Mouse (Mus musculus): ENCODE measurements around the gene Fbxl19.
A peak's percentile ranks its signal among the peaks of the same experiment; 100 is the strongest.

The Fbxl19 gene

DNA sequence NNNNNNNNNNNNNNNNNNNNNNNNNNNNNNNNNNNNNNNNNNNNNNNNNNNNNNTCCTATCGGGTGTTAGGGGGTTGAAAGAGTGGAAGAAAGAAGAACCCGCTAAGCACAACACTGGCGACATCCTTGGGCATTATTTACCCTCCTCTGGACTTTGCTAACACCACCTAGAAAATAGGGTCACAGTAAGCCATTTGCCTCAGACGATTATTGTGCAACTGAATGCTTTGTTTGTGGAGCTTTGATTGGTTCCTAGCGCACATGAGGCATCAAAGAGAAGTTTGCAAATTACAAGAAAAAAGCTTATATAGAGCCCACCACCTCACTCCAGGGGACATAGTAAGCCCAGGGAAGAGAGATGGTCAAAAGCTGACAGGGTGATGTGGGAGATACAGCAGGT, 64.5 kb downstream of the Fbxl19 start:
- DNase-seq = no peak

DNA sequence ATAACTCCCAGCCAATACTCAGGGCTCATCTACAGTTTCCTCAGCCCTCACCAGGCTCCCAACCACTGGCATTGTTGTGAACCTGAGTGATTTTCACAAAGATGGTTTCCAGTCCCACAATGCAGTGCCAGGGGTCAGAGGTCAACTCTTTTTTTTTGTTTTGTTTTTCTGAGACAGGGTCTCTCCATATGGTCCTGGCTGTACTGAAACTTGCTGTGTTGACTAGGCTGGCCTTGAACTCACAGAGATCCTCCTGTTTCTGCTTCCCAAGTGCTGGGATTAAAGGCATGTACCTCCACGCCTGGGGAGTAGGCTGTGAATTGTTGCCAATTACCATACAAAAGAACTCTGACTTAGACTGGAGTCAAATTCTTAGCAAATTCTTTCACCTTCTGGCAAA, 65.5 kb downstream of the Fbxl19 start:
- no peak for DNase-seq

DNA sequence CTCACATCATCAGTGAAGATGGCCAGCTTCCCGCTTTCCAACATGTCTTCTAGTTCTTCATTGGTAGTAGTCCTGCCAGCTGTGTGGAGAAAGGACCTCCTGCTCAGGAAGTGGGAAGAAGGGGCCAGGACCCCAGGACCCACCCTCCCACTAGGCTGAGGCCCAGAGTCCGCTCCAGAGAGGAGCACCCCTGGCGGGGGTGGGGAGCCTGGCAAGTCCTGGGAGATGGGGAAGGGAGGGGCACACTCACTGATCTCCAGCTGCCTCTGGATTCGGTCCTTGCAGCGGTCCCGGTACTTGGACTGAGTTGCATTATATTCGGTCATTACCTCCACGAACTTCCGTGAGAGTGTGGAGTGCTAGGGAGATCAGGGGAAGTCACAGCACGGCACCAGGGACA, 66.3 kb downstream of the Fbxl19 start:
- DNase-seq = no peak

DNA sequence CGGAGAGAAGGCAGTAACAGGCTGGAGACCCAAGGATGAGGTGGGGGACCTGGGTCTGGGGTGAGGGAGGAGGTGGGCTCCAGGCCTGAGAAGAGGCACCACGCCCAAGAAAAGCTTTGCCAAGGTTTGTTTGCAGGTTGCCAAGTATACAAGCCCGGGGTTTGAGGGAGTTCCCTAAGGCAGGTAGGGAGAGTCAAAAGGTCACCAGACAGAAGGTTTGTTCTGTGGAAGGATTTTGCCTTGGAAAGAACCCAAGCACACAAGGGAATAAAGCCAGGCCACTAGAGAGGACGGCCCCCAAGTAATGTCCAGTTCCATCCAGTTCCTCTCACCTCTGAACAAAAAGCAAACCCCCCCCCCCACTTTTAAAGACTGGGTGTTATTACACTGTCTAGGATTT, 66.9 kb downstream of the Fbxl19 start:
- DNase-seq = no peak

DNA sequence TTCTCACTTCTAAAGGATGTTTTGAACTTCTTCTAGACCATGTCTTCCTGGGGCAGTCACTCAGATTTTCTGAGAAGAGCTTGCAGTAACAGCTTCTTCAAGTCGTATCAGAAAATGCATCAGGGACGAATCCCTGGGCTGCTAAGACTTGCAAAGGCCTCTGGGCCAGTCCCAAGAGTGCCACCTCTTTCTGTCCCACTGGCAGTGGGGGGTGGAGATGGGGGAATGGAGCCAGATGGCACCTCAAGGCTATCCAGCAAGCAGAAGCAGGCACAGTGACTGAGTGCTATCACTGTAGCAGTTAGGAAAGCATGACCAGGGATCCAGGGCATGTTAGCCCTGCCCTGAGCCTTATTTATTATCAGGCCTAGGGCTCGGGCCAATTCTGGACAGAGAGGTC, 67.9 kb downstream of the Fbxl19 start:
- no peak for DNase-seq

DNA sequence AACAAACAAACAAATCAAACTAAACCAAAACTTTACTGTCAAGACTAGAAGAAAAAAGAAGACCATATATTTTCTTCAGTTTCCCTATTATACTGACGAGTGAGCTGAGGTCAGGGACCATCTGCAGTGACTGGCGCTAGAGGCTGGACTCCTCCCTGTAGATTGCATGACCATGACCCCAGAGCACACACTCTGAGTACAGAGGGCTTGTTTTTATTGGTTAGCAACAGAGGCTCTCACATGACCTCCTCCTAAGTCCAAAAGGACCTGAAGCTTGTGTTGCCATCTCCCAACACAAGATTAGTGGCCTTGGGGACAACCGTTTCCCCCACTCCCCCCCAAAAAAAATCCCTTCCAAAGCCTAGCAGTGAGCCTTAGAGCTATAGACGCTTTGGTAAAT, 69.5 kb downstream of the Fbxl19 start:
- DNase-seq = no peak

DNA sequence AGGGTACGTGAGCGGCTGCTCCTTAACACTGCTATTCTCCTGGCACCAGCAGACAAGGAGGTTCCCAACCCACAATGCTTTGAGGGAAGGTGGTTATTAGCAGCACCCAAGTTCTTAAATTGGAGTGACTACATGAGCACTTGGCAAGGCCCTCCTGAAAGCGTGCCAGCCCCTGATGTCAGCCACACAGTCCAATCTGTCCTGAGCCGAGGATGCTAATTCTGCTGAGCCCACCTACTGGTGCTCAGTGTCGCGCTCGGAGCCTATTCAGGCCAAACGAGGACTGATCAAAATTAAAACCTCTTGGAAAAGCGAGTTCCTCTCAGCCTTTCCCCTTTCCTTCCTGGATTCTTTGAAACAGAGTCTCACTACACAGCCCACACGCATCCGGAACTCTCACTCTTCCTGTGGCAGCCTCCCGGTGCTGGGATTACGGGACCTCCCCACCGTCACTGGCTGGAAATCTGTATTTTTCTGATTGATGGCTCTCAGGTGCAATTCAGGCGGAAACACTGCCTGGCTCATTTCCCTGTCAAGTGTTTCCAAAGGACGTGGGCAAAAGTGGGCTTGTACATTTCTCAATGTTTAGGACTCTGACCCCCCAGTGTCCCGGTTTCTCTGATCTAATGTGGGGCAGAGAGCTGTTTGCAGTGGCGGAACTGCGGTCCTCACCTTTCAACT, 70.0 kb downstream of the Fbxl19 start:
- DNase-seq = no peak

DNA sequence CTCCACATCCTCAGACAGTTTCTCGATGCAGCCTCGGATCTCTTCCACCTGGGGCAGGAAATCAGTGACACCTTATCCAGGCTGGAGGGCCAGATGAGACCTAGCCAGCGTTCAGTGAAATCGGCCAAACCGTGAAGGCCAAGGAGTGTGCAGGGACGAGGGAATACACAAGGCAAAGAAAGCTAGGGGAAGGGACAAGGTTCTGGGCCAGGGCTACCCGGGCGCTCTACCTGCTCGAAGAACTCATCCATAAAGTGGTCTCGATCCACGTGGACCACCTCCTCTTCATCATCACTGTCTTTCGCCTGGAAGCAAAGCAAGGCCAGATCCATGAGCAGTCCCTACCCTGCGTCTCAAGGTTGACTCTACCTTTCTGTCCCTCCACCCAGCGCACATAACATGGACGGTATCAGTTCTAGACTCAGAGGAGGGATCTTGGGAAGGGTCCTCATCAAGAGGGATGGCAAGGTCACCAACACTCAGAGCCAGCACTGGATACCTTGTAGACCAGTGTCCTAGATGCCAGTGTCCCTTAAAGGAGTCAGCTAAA, 70.8 kb downstream of the Fbxl19 start:
- DNase-seq = no peak

DNA sequence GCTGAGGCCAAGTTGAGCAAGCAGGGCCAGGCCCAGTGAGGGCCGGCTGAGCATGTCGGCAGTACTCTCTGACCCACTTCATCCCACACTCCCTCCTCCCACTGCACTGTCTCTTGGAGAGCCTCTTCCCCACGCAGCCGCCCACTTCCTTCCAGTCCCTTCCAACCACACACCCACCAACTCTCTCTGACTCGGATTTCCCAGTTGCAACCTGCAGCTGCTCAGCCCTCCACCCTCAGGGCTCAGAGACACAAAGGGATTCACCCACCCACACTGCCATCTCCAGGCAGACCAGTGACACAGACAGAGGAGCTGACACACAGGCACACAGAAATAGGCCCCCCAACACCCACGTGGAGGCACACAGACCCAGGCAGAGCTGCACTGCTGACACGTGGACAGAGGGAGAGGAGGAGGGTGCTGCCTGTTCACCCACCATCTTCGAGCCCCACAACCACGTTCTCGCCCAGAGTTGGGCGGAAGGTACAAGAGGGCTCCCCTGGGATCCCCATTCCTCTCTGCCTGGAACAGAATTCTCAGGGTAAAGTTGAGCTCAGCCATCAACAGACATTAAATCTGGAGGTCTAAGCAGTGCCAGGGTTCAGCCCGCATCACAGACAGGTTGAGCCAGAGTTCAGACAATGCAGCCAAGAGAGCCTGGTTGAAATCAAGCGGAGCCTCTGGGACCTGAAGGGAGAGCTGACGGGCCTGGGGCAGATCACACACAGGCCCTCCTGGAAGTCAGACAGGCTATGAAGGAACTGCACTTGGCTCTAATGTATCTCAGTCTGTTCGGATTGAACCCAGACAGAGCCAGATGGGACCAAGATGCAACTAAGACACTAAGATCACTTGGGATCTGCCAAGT, 71.8 kb downstream of the Fbxl19 start:
- peak; percentile 77 for DNase-seq

DNA sequence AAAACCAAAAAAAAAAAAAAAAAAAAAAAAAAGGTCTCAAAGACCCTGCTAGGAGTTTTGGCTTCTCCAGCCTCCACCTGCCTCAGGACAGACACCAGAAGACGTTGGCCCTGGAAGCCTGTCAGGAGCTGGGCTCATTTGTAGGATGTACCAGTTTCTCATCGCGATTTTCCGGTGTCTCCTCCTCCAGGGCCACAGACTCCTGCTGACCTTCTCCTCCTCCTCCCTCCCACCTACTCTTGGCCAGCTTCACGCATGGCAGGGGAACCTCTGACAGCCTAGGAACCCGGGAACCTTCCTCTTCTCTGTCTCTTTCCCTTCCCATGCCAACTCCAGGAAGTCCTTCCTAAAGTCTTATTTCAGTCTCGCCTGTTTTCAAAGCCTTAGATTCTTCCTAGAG, 72.7 kb downstream of the Fbxl19 start:
- no peak for DNase-seq

DNA sequence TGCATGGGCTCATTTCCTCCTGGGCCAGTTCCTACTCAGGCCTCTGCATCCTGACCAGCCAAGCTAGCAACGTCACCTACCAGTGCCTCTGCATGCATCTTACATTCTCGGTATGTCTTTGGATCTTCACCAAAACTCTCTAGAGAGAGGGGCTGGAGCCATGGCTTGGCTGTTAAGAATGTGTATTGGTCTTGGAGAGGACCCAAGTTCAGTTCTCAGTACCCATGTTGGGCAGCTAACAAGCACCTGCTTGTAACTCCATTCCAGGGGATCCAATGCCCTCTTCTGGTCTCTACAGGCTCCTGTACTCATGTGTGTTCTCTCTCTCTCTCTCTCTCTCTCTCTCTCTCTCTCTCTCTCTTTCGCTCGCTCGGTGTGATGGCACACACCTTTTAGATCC, 73.4 kb downstream of the Fbxl19 start:
- DNase-seq = no peak

Measured in thymus, postnatal 4 days (tissue).